Mouse (Mus musculus): Measurements from ENCODE around the gene Kcns3.
"Not testable (repeated sequence)": the region's sequence is repeated elsewhere in the genome, so short reads cannot be mapped to it uniquely, and the experiment has no call there.

The Kcns3 gene

GRCm38 (mm10) chr12:11071079-11071478 is 79.8 kb downstream of the Kcns3 start:
- no peak for DNase-seq (ENCODE audit: low spot score in 2 of 2)

- DNase-seq (ENCODE audit: low spot score in 2 of 2) = no peak
Measured at GRCm38 (mm10) chr12:11066865-11067264, 84.0 kb downstream of the Kcns3 start.

GRCm38 (mm10) chr12:11052676-11053075 is 98.2 kb downstream of the Kcns3 start:
- not testable (repeated sequence) for DNase-seq (ENCODE audit: low spot score in 2 of 2)

DNA sequence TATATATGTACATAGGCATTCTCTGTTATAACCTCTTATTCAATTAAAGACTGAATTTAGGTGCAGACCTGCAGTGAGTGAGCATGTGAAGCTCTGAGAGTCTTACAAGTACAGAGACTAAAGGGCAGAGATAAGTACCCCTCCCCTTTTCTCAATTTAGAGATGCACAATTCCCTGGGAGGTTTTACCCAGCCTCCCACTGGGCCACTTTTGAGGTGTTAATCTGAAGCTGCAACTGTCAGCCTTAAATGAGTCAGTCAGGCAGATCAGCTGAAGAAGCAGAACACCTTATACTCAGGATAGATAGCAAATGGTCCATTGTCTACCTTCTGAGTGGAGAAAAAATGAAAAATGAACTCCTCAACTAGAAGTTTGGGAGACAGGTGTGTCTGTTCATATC is 109.0 kb downstream of the Kcns3 start:
- DNase-seq (ENCODE audit: low spot score in 2 of 2) = no peak

Measured in spleen, postnatal 36 days (tissue).